Mouse (Mus musculus) neural tube, embryonic 14.5 days (tissue): ENCODE measurements around the gene Rcsd1. TPM values are rescaled to one million over a fixed set of nuclear protein-coding genes. Genes with fewer than 3 reads are reported as not detected.

ENCODE experiments used
- ATAC-seq: fragments of 200-750 bp; cut with Nextera tagmentation; 2 replicates; pipeline ENCODE4 v1.8.0; 2017; ENCODE audit warnings: low read depth, mild to moderate bottlenecking, moderate TSS enrichment, moderate library complexity
- H3K27ac ChIP-seq: fragments of 300-500 bp; sonication (generic); 2 replicates; pipeline ENCODE4 v1.5.1; 2014; ENCODE audit warnings: low read depth, mild to moderate bottlenecking, control low read depth, low read length, moderate library complexity, mixed read lengths
- H3K27me3 ChIP-seq: fragments of 300-500 bp; sonication (generic); 2 replicates; pipeline ENCODE4 v1.6.1; 2014; ENCODE audit warnings: low read length; ENCODE audit not compliant: control insufficient read depth, insufficient read depth
- H3K36me3 ChIP-seq: fragments of 300-500 bp; sonication (generic); 2 replicates; pipeline ENCODE4 v1.6.1; 2014; ENCODE audit warnings: low read length, mixed read lengths; ENCODE audit not compliant: control insufficient read depth, insufficient read depth
- H3K4me1 ChIP-seq: fragments of 300-500 bp; sonication (generic); 2 replicates; pipeline ENCODE4 v1.6.1; 2014; ENCODE audit warnings: low read length; ENCODE audit not compliant: control insufficient read depth, insufficient read depth
- H3K4me2 ChIP-seq: fragments of 300-500 bp; sonication (generic); 2 replicates; pipeline ENCODE4 v1.6.1; 2014; ENCODE audit warnings: mild to moderate bottlenecking, low read depth, low read length, control low read depth
- H3K4me3 ChIP-seq: fragments of 300-500 bp; sonication (generic); 2 replicates; pipeline ENCODE4 v1.5.1; 2014; ENCODE audit warnings: low read depth, low read length, control low read depth, mixed read lengths
- H3K9ac ChIP-seq: fragments of 300-500 bp; sonication (generic); replicated peaks from 2 replicates; pipeline ENCODE4 v1.6.1; 2014; ENCODE audit warnings: low read depth, mild to moderate bottlenecking, control low read depth, low read length, mixed read lengths
- H3K9me3 ChIP-seq: fragments of 300-500 bp; sonication (generic); 2 replicates; pipeline ENCODE4 v1.6.1; 2016; ENCODE audit warnings: low read length; ENCODE audit not compliant: control insufficient read depth
- WGBS: fragments of 180-500 bp; shearing (Covaris S2); extraction: QIAGEN DNeasy Blood & Tissue Kit; methylation state at CpG from one replicate; pipeline ENCODE4 v1.1.7; 2014; 5-methylcytosine and 5-hydroxymethylcytosine counted together
- polyA plus RNA-seq: library from polyadenylated mRNA; unstranded; fragments of >200 nt; fragmentation: Nextera tagmentation; extraction: Ambion mirVana; gene quantifications from 2 replicates; pipeline ENCODE4 v1.2.1, GENCODE M21; 2014

Rcsd1 gene
- polyA plus RNA-seq, 1 experiment from 2014 or later = 2.1 TPM

DNA sequence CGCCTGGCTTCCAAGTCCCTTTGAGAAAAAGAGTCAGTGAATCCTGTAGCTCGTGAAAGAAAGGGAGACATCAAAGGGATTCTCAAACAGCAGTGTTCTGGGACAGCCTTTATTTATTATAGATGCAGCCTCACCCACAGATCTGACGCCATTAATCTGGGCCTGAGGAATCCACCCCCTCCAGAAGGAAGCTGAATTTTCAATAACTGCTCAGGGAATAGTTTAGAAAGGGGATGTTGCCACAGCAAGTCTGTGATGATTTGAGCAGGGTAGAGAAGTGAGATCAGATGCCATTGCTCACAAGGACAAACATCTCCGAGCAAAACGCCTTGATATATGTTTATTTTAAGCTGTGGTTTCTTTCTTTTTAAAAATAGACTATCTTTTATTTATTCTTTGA, 27.9 kb upstream of the Rcsd1 start:
- no peaks in the 10 kb centered on the region for H3K27me3 ChIP-seq
- H3K27ac ChIP-seq = no peak overlapping the region
- H3K4me2 ChIP-seq = no peak overlapping the region
- H3K36me3 ChIP-seq = no peaks in the 10 kb centered on the region
- H3K9ac ChIP-seq = no peak overlapping the region
- WGBS = 35% methylated on average over 5 of the region's 5 CpGs
- H3K4me3 ChIP-seq = no peak overlapping the region
- no peaks in the 10 kb centered on the region for H3K4me1 ChIP-seq
- no peak for ATAC-seq
- H3K9me3 ChIP-seq = no peaks in the 10 kb centered on the region

DNA sequence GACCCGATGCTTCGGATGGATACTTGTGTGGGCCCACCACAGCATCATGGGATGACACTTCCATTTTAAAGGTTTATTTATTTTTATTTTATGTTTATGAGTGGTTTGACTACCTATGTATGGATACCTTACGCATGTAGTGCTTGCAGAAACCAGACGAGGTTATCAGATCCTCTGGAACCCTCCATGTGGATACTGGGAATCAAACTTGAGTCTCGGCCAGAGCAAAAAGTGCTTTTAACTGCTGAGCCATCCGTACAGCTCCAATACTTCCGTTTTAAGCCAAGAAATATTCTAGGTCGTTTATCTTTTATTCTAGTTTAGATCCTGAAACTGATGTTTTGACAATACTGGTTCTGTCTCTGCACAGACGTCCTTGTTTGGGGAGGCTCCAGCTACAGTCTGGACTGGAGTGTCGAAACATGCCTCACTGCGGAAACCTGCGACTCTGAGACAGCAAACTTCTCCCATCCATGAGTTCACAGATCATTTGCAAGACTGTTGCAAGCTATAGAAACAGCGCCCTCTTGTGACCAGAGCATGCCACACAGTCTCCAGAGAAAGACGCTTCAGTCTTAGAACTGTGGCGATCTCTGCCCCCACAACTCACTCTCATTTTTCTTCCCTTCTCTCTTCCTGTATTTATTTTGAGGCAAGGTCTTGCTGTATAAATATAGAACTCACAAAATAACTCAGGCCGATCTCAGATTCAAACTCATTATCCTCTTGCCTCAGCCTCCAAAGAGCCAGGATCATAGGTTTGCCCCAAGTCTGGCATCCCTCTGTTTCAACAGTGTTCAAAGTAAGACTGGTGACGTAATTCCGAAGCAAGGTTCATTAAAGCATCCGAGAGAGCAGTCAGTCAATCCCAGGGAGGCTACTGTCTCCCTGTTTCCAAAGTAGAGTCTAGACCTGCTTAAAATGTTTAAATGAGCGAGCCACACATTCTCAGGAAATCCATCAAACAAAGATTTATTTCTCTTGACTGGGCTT, 26.6 kb upstream of the Rcsd1 start:
- H3K27ac ChIP-seq = no peak overlapping the region
- no peaks in the 10 kb centered on the region for H3K27me3 ChIP-seq
- no peaks in the 10 kb centered on the region for H3K36me3 ChIP-seq
- H3K9ac ChIP-seq = no peak overlapping the region
- ATAC-seq = peak; percentile 85
- 40% methylated on average over 20 of the region's 20 CpGs for WGBS
- H3K4me1 ChIP-seq = no peaks in the 10 kb centered on the region
- no peak overlapping the region for H3K4me3 ChIP-seq
- no peak overlapping the region; the same call in 1 of the 2 replicates for H3K4me2 ChIP-seq
- no peaks in the 10 kb centered on the region for H3K9me3 ChIP-seq

DNA sequence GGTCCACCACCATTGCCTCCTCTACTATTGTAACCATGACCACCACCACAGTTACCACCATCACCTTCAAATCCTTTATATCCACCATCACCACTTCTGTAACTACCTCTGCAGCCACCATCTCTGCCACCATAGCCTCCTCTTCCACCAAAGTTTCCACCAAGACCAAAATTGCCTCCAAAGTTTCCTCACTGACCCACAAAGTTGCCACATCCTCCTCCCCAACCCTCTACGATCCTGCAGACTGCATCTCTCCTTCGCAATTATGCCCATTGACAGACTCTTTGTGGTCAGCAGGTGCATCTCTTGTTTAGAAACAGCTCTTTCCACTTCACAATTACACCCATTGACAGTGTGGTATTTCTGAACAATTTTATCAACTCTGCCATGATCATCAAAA, 25.3 kb upstream of the Rcsd1 start:
- no peaks in the 10 kb centered on the region for H3K9me3 ChIP-seq
- 97% methylated on average over 2 of the region's 2 CpGs for WGBS

DNA sequence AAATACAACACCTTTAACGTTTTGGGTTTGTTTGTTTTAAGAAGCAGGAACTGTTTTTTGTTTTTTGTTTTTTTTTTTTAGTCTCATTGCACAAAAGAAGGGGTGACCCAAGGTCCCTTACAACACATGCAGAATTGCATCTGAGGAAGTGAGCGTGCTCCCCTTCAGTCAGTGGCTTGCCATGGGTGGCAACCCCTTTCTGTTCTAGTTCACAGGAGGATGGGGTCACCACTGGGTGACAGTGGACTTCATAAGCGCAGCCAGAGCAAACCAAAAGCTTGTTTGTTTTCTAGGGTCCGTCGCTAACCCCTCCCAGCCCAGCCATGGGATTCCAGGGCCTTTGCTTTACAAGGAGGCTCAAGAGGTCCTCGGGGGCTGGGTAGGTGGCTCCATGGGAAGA, 22.0 kb upstream of the Rcsd1 start:
- Histone ChIP-seq H3K36me3 (no peaks in the 10 kb centered on the region), H3K27me3 (no peaks in the 10 kb centered on the region), H3K4me2 (no peak overlapping the region), H3K4me3 (no peak overlapping the region), H3K9me3 (no peaks in the 10 kb centered on the region), H3K9ac (no peak overlapping the region), H3K27ac (no peak overlapping the region), H3K4me1 (no peaks in the 10 kb centered on the region)
- no peak for ATAC-seq
- WGBS = 75% methylated on average over 6 of the region's 6 CpGs

More for the DNA sequence above, 25.3 kb upstream of the Rcsd1 start:
- Histone ChIP-seq H3K27me3 (no peaks in the 10 kb centered on the region), H3K36me3 (no peaks in the 10 kb centered on the region), H3K4me3 (no peak overlapping the region), H3K27ac (no peak overlapping the region), H3K9ac (no peak overlapping the region), H3K4me1 (no peaks in the 10 kb centered on the region), H3K4me2 (no peak overlapping the region)
- ATAC-seq = no peak

DNA sequence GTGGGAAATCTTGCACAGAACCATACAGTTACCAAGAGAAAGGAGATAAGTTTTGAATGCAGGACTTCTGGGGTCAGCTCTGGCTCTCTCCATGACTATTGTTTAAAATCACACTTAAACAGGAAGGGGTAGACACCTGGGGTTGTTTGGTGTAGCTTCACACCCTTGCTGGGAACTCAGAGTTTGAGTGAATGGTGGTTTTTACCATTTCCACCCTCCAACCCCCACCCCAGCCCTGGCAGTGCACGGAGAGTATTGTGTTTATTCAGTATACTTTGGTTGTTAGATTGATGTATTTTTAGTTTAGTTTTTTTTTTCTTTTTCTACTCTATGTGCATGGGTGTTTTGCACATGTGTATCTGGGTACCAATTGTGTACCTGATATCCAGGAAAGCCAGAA, 20.6 kb upstream of the Rcsd1 start:
- no peak for ATAC-seq
- Histone ChIP-seq H3K4me3 (no peak overlapping the region), H3K27me3 (no peaks in the 10 kb centered on the region), H3K36me3 (no peaks in the 10 kb centered on the region), H3K4me2 (no peak overlapping the region), H3K9me3 (no peaks in the 10 kb centered on the region), H3K4me1 (no peaks in the 10 kb centered on the region), H3K9ac (no peak overlapping the region), H3K27ac (no peak overlapping the region)
- WGBS = 68% methylated on average over 1 of the region's 1 CpGs

DNA sequence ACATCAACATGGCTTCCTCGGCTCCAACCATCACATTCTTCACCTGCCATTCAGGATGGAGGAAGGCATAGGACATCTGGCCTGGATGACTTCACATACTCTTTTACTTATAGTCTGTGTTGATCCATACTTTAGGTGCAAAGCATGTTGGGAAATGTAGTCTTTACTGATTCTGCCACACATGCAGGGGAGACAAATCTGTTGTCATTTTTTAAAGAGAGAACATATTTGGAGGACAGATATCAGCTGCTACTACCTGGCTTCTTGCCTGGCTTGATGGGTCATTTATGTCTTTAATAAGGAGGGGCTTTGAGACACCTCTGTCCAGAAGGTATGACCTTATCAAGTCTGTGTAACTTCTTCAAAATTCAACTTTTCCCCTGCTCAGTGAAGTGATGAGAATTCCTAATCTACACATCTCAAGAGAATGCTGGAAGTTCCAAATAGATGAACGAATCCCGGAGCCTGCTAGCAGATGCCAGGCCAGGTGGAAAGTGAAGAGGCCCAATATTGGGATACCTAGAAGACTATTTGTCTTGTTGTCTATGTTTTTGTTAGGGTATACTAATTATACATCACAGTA, 18.6 kb upstream of the Rcsd1 start:
- H3K4me2 ChIP-seq = no peak overlapping the region
- no peak overlapping the region for H3K4me3 ChIP-seq
- no peaks in the 10 kb centered on the region for H3K4me1 ChIP-seq
- WGBS = 89% methylated on average over 3 of the region's 3 CpGs
- H3K27ac ChIP-seq = no peak overlapping the region
- H3K36me3 ChIP-seq = no peaks in the 10 kb centered on the region
- no peaks in the 10 kb centered on the region for H3K27me3 ChIP-seq
- no peaks in the 10 kb centered on the region for H3K9me3 ChIP-seq
- ATAC-seq = no peak
- H3K9ac ChIP-seq = no peak overlapping the region

DNA sequence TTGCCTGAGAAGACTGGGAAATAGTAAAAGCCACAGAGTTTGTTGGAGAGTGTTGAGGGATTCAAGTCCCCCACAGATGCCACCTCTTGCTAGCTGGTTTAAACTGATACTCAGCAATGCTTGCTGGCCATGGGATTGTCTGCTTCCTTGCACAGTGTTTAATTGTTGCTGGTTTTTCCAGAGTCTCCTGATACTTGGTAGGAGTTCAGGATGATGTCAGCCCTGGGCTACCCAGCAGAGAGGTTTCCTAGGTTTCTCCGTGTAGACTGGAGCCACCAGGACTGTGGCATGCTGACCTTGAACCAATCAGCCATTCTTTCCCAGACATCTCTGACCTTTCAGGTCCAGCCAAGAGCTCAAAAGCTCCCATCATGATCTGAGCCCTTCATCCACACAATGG, 17.4 kb upstream of the Rcsd1 start:
- Histone ChIP-seq H3K27me3 (no peaks in the 10 kb centered on the region), H3K4me2 (no peak overlapping the region), H3K36me3 (no peaks in the 10 kb centered on the region), H3K4me1 (no peaks in the 10 kb centered on the region), H3K9me3 (no peaks in the 10 kb centered on the region), H3K9ac (no peak overlapping the region), H3K27ac (no peak overlapping the region), H3K4me3 (no peak overlapping the region)
- WGBS = 44% methylated on average over 1 of the region's 1 CpGs
- no peak for ATAC-seq

DNA sequence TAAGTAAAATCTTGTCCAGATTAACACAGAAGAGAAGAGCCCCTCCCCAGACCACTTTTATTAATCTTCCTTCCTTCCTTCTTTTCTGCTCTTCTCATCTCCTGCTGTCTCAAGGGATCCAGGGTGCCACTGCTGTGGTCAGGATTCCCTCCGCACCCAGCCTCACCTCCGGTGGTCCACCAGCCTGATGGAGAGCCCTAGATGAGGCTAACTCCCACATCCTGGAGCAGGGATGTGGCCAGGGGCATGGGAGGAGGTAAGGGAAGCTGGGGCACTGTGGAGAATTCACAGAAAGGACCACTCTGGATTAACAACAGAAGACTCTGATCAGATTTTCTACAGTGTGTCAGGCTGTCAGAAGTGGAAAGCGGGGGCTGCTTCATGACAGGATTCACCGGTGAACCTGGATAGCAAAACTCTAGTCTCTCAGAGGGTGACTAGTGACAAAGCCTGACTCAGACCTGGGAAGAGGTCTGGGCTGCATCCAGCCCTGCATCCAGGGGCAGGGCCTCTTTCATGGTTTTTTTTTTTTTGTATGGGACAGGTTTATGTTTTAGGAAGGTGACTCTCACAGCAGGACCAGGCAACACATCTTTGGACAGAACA, 15.6 kb upstream of the Rcsd1 start:
- H3K9me3 ChIP-seq = no peaks in the 10 kb centered on the region
- no peak overlapping the region for H3K4me2 ChIP-seq
- no peaks in the 10 kb centered on the region for H3K36me3 ChIP-seq
- H3K4me1 ChIP-seq = no peaks in the 10 kb centered on the region
- H3K27me3 ChIP-seq = no peaks in the 10 kb centered on the region
- H3K4me3 ChIP-seq = no peak overlapping the region
- WGBS = 84% methylated on average over 4 of the region's 4 CpGs
- H3K9ac ChIP-seq = no peak overlapping the region
- H3K27ac ChIP-seq = no peak overlapping the region
- no peak for ATAC-seq
